Comparison of ENCODE assay signal across 26 mouse cellular contexts in the genomic region with DNA sequence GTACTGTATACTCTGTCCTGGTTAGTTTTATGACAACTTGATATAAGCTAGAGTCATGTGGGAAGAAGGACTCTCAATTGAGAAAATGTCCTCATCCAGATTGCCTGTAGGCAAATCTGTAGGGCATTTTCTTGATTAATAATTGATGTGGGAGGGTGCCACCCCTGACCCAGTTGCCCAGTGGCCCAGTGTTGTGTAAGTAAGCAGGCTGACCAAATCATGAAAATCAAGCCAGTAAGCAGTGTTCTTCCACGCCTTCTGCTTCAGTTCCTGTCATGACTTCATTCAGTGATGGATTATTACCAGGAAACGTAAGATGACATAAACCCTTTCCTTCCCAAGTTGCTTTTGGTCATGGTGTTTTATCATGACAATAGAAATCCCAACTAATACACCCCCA. TPM values are rescaled to one million over a fixed set of nuclear protein-coding genes. Genes with fewer than 3 reads are reported as not detected.
DNase-seq lines count a peak whose midpoint lies in the region; ATAC-seq and TF ChIP-seq lines count a peak whose summit lies in the region.
"Had no signal": no experiment of that assay in that cellular context is flagged by ENCODE, and none has a peak within 500 bp of the region (broad histone marks: within the 10 kb centered on the region; RNA-seq: fewer than 3 reads in every experiment).

No protein-coding gene starts in this region.

- no peak for TF ChIP-seq CTCF in kidney, adult 2 months (conservative IDR thresholded peaks at IDR 0.05; ENCODE audit: insufficient read depth, insufficient read length, low read depth, low read length)
- TF ChIP-seq CTCF in liver, adult 2 months (IDR thresholded peaks at IDR 0.05; ENCODE audit: low read depth, low read length), result no peak

- no peaks in the 10 kb centered on the region for H3K36me3 ChIP-seq in kidney, adult 2 months (ENCODE audit: control insufficient read depth, insufficient read depth, low read length)
- peaks cover 1% of the 10 kb centered on the region; the same call in 1 of the 2 replicates for H3K36me3 ChIP-seq in liver, adult 2 months (ENCODE audit: control insufficient read depth, insufficient read depth, low read length)
- H3K36me3 ChIP-seq in liver, embryonic 12.5 days, result no peaks in the 10 kb centered on the region
- H3K36me3 ChIP-seq: forebrain, embryonic 15.5 days; heart, embryonic 12.5 days; heart, embryonic 15.5 days had no signal

- ATAC-seq in liver, embryonic 12.5 days, result no peak
- ATAC-seq in erythroid progenitor cell, adult 5-6 weeks (replicated peaks; ENCODE audit: low FRiP score, poor library complexity, severe bottlenecking), result no peak
- ATAC-seq: activated CD4-positive, CD25-positive, alpha-beta regulatory T cell, adult 4 months; CD4-positive, CD25-positive, alpha-beta regulatory T cell, adult 4 months; forebrain, embryonic 15.5 days; hindbrain, postnatal 0 days had no signal

- peak; percentile 44 for DNase-seq in kidney, adult 2 months
- no peak for DNase-seq in kidney, adult 18-20 months
- DNase-seq in liver, adult 2 months (ENCODE audit: extremely low read depth, low read depth, low spot score), result peak; percentile 92
- DNase-seq in NIH3T3 (ENCODE audit: low read depth), result peak; percentile 10
- DNase-seq in heart, postnatal 4 days, result no peak
- DNase-seq: adrenal gland, postnatal 10 days; adrenal gland, postnatal 36 days; cerebellum, adult 18-20 months; cerebellum, adult 9-10 months; cerebellum, postnatal 14 days; gastrocnemius, postnatal 25 days; heart, adult 18-20 months; heart, postnatal 10 days; heart, postnatal 36 days had no signal

- no peaks in the 10 kb centered on the region for H3K9me3 ChIP-seq in liver, embryonic 12.5 days (replicated peaks)
- H3K9me3 ChIP-seq: forebrain, embryonic 15.5 days; heart, embryonic 12.5 days; heart, embryonic 15.5 days had no signal

- no peak overlapping the region for H3K9ac ChIP-seq in liver, adult 2 months (ENCODE audit: low read depth, low read length)
- H3K9ac ChIP-seq in liver, embryonic 12.5 days, result no peak overlapping the region
- H3K9ac ChIP-seq: forebrain, embryonic 15.5 days; heart, embryonic 12.5 days; heart, embryonic 15.5 days; hindbrain, embryonic 14.5 days had no signal

- H3K27me3 ChIP-seq in kidney, adult 2 months (replicated peaks; ENCODE audit: control insufficient read depth, insufficient read depth, low read length), result no peaks in the 10 kb centered on the region
- no peaks in the 10 kb centered on the region for H3K27me3 ChIP-seq in liver, adult 2 months (ENCODE audit: control insufficient read depth, insufficient read depth, low read length)
- peaks cover 5% of the 10 kb centered on the region; the same call in 1 of the 2 replicates for H3K27me3 ChIP-seq in liver, embryonic 12.5 days (replicated peaks)
- H3K27me3 ChIP-seq: forebrain, embryonic 15.5 days; heart, embryonic 12.5 days; heart, embryonic 15.5 days had no signal

- H3K4me2 ChIP-seq in liver, embryonic 12.5 days, result no peak overlapping the region
- H3K4me2 ChIP-seq: forebrain, embryonic 15.5 days; heart, embryonic 12.5 days; heart, embryonic 15.5 days; hindbrain, embryonic 14.5 days had no signal

- no peaks in the 10 kb centered on the region; the same call in 1 of the 2 replicates for H3K79me2 ChIP-seq in liver, adult 2 months (ENCODE audit: control insufficient read depth, insufficient read depth, low read length)

- no peak for TF ChIP-seq POLR2A in kidney, adult 2 months (IDR thresholded peaks at IDR 0.05; ENCODE audit: low read depth, low read length)
- no peak for TF ChIP-seq POLR2A in liver, adult 2 months (IDR thresholded peaks at IDR 0.05; ENCODE audit: extremely low read depth, insufficient read depth, low read length)

- H3K4me3 ChIP-seq in kidney, adult 2 months (ENCODE audit: insufficient read depth, low read depth, low read length), result no peak overlapping the region
- no peak overlapping the region for H3K4me3 ChIP-seq in liver, adult 2 months (ENCODE audit: insufficient read depth, low read depth, low read length)
- no peak overlapping the region for H3K4me3 ChIP-seq in liver, embryonic 12.5 days
- H3K4me3 ChIP-seq: forebrain, embryonic 15.5 days; heart, embryonic 12.5 days; heart, embryonic 15.5 days had no signal

- no peak overlapping the region for H3K27ac ChIP-seq in kidney, adult 2 months (ENCODE audit: insufficient read depth, low read depth, low read length)
- peak overlapping the region; percentile 70; the same call in 1 of the 2 replicates for H3K27ac ChIP-seq in liver, adult 2 months (replicated peaks; ENCODE audit: insufficient read depth, low read depth, low read length)
- no peak overlapping the region for H3K27ac ChIP-seq in liver, embryonic 12.5 days
- H3K27ac ChIP-seq: forebrain, embryonic 15.5 days; heart, embryonic 15.5 days; hindbrain, embryonic 14.5 days; hindbrain, postnatal 0 days had no signal

- 44% methylated on average over 2 of the region's 2 CpGs for WGBS in kidney, adult 2 months
- WGBS in liver, adult 2 months, result 16% methylated on average over 2 of the region's 2 CpGs
- 46% methylated on average over 2 of the region's 2 CpGs for WGBS in liver, embryonic 12.5 days (ENCODE audit: insufficient replicate concordance)

- H3K4me1 ChIP-seq in kidney, adult 2 months (ENCODE audit: control insufficient read depth, insufficient read depth, low read length), result peaks cover 5% of the 10 kb centered on the region; the same call in 1 of the 2 replicates
- peaks cover 24% of the 10 kb centered on the region for H3K4me1 ChIP-seq in liver, adult 2 months (ENCODE audit: control insufficient read depth, insufficient read depth, low read length)
- H3K4me1 ChIP-seq in liver, embryonic 12.5 days, result peaks cover 22% of the 10 kb centered on the region

RNA-seq across cellular contexts. Expression of gene Cyp4f17, which starts 2.7 kb away (rescaled TPM):
- polyA plus RNA-seq in kidney, adult 2 months (2012; rRNA removed), result 16.2 and 18.1 TPM in 2 replicates
- 10.2 and 14.1 TPM in 2 replicates for total RNA-seq in liver, adult 2 months (2014; rRNA removed)
- 18.7 and 20.1 TPM in 2 replicates for polyA plus RNA-seq in liver, adult 2 months (2012; rRNA removed)
- polyA plus RNA-seq in liver, embryonic 12.5 days (2016; fragmentation: Nextera tagmentation; extraction: Ambion mirVana), result 0.91 and 0.96 TPM in 2 replicates
- not detected in 2 replicates for total RNA-seq in erythroid progenitor cell, adult 5-6 weeks (2015; ENCODE audit: low replicate concordance)
- total RNA-seq in erythroid progenitor cell, adult 5-6 weeks (2017; ENCODE audit: low replicate concordance), result not detected in 2 replicates
- 1 to 10 TPM; 8.0 to 9.1 TPM for total RNA-seq in heart, postnatal 4 days (2021)

RNA-seq across cellular contexts. Expression of gene Cyp4f16, which starts 33.2 kb away (rescaled TPM):
- 11.6 and 14.3 TPM in 2 replicates for polyA plus RNA-seq in kidney, adult 2 months (2012; rRNA removed)
- 4.1 and 4.9 TPM in 2 replicates for total RNA-seq in liver, adult 2 months (2014; rRNA removed)
- polyA plus RNA-seq in liver, adult 2 months (2012; rRNA removed), result 3.4 and 5.1 TPM in 2 replicates
- polyA plus RNA-seq in liver, embryonic 12.5 days (2016; fragmentation: Nextera tagmentation; extraction: Ambion mirVana), result 5.2 and 5.6 TPM in 2 replicates
- total RNA-seq in erythroid progenitor cell, adult 5-6 weeks (2015; ENCODE audit: low replicate concordance), result 1.7 and 7.2 TPM in 2 replicates
- 5.3 TPM in 1 of 2 replicates, not detected in the other for total RNA-seq in erythroid progenitor cell, adult 5-6 weeks (2017; ENCODE audit: low replicate concordance)
- 10 to 100 TPM; 11.9 to 15.3 TPM for total RNA-seq in heart, postnatal 4 days (2021)

RNA-seq across cellular contexts. Expression of gene Cyp4f39, which starts 50.6 kb away (rescaled TPM):
- 0.39 and 1.0 TPM in 2 replicates for polyA plus RNA-seq in kidney, adult 2 months (2012; rRNA removed)
- total RNA-seq in liver, adult 2 months (2014; rRNA removed), result 0.18 and 0.47 TPM in 2 replicates
- polyA plus RNA-seq in liver, adult 2 months (2012; rRNA removed), result 0.49 and 0.67 TPM in 2 replicates
- polyA plus RNA-seq in liver, embryonic 12.5 days (2016; fragmentation: Nextera tagmentation; extraction: Ambion mirVana), result 0.32 and 0.50 TPM in 2 replicates
- total RNA-seq in erythroid progenitor cell, adult 5-6 weeks (2015; ENCODE audit: low replicate concordance), result 4.3 TPM in 1 of 2 replicates, not detected in the other
- 1.5 TPM in 1 of 2 replicates, not detected in the other for total RNA-seq in erythroid progenitor cell, adult 5-6 weeks (2017; ENCODE audit: low replicate concordance)
- under 1 TPM; 0.17 to 0.43 TPM for total RNA-seq in heart, postnatal 4 days (2021)
- total RNA-seq: adrenal gland, adult 18-20 months; adrenal gland, postnatal 36 days; heart, adult 18-20 months; heart, postnatal 36 days; MEL had no signal
- polyA plus RNA-seq: hindbrain, embryonic 11.5 days had no signal

Comparison
In these comparisons a context has a peak if more than half of its experiments do, and no peak if none do; other contexts are left out.
1. DNase-seq: peak in kidney, adult 2 months (single experiment), liver, adult 2 months (single experiment) and NIH3T3 (single experiment); none in kidney, adult 18-20 months (single experiment) and heart, postnatal 4 days (single experiment).
2. RNA of gene Cyp4f17, which starts 2.7 kb away (total RNA-seq): 10.2 to 14.1 TPM in liver, adult 2 months and 8.0 to 9.1 TPM in heart, postnatal 4 days; not detected in erythroid progenitor cell, adult 5-6 weeks; every median in the first group is over 4 times any median in the second.